Mouse (Mus musculus) left cerebral cortex, postnatal 25 days (tissue): ENCODE data around the gene Acaa1a. TPM values are rescaled to one million over a fixed set of nuclear protein-coding genes. Genes with fewer than 3 reads are reported as not detected.

Source experiments
- DNase-seq, 2 experiments: peaks; one replicate each; pipeline ENCODE4 v3.0.0; 2022; ENCODE audit warnings: low spot score in 2 of 2, mixed read lengths in 1 of 2
- intact Hi-C: fragments of 180-260 bp; cut with DNase I; formaldehyde crosslinking; loops from one replicate; pipeline ENCODE4 v1.15.1; 2025
- total RNA-seq, 2 experiments: library from RNA; stranded (reverse); gene quantifications; 2 replicates each; pipeline ENCODE4 v1.2.3; 2021

Gene Acaa1a
- total RNA-seq, 2 experiments from 2014 or later: 71.4 to 72.6 TPM

DNA sequence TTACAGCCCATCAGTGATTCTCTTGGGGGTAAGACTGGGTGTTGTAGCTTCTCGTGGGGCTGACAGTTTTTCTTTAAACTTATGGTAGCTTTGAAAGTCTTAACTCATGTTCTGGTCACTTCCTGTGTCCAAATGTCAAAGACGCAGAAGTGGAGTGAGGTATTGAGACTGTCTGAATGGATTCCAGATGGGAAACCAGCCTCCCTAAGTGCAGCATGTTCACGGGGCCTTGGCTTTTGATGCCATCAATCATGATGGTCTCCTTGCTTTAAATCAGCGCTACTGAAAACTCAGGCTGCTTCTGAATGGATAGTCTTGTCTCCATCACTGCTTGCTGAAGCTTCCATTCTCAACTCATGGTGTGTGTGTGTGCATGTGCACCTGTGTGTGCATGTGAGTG, 31.8 kb downstream of the Acaa1a start:
- intact Hi-C loops: no loop called here
- no peak for DNase-seq

GRCm38 (mm10) chr9:119375008-119375407, 35.5 kb downstream of the Acaa1a start:
- no peak for DNase-seq
- intact Hi-C loops: no loop called here

- intact Hi-C loops: no loop called here
- no peak for DNase-seq
These were observed 36.1 kb downstream of the Acaa1a start for GRCm38 (mm10) chr9:119375556-119375955.

- intact Hi-C loops: no loop called here
- no peak for DNase-seq
These were observed 38.8 kb downstream of the Acaa1a start for GRCm38 (mm10) chr9:119378231-119378630.

GRCm38 (mm10) chr9:119382603-119383002, 43.1 kb downstream of the Acaa1a start:
- peak; percentile 16 to 46 for DNase-seq
- intact Hi-C loops: no loop called here

DNA sequence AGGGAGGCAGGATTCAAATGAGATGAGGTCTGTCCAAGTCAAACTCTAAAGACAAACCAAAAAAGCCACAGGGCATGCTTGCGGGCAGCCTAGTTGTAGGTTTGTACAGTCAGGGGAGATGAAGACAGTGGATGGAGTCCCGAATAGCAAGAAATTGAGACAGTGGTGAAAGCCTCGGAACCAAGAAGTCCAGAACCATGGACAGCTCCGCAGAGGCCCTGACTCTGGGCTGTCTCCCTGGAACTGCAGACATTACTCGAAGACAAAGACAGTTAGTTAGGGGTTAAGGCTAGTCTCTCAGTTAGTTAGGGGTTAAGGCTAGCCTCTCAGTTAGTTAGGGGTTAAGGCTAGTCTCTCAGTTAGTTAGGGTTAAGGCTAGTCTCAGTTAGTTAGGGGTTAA, 49.5 kb downstream of the Acaa1a start:
- intact Hi-C loops: no loop called here
- DNase-seq: no peak

DNA sequence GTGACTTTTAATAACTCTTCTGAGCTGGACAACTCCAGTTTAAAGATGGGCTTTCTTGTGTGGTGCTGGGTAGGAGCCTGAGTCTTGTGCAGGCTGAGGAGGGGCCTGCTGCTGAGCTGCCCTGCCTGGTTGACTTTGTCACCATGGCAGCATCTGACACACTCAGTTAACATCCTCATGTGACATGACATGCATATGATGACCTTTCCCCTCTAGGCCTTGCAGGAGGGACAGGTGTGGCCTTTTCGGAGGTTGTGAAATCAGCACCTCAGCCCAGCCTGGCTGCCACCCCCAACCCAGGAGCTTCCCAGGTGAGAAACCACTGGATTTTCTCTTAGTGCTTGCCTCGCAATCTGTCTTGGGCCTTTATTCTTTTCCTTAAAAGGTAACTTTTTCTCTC, 50.7 kb downstream of the Acaa1a start:
- no peak for DNase-seq
- intact Hi-C loops: no loop called here

- DNase-seq: no peak
- intact Hi-C loops: no loop called here
These were observed 55.3 kb downstream of the Acaa1a start for GRCm38 (mm10) chr9:119394808-119395207.

Other genes with a start within 250 kb of the Acaa1a start
- 10 to 100 TPM in 1 of 2 experiments, 1 to 10 TPM in 1; 9.7 to 10.8 TPM for gene Plcd1, start 246.2 kb upstream of the Acaa1a start, total RNA-seq
- gene Dlec1, start 237.2 kb upstream of the Acaa1a start, total RNA-seq: 1 to 10 TPM; 2.5 to 4.4 TPM
- gene Acaa1b, start 182.6 kb upstream of the Acaa1a start, total RNA-seq: 1 to 10 TPM; 1.3 to 1.9 TPM
- not detected for gene Gm47289, start 180.5 kb upstream of the Acaa1a start, total RNA-seq
- not detected for gene Slc22a13, start 130.6 kb upstream of the Acaa1a start, total RNA-seq
- gene Oxsr1, start 17.2 kb upstream of the Acaa1a start, total RNA-seq: 10 to 100 TPM; 28.0 to 31.4 TPM
- 1 to 10 TPM; 5.4 to 7.3 TPM for gene Myd88, start 1.7 kb downstream of the Acaa1a start, total RNA-seq
- 1 to 10 TPM; 3.3 to 3.8 TPM for gene Xylb, start 17.7 kb downstream of the Acaa1a start, total RNA-seq
- gene Slc22a14, start 25.9 kb downstream of the Acaa1a start, total RNA-seq: not detected
- 10 to 100 TPM; 14.9 to 17.7 TPM for gene Acvr2b, start 62.4 kb downstream of the Acaa1a start, total RNA-seq
- 10 to 100 TPM; 24.7 to 25.6 TPM for gene Exog, start 105.3 kb downstream of the Acaa1a start, total RNA-seq
- gene Scn5a, start 239.3 kb downstream of the Acaa1a start, total RNA-seq: 1 to 10 TPM; 2.9 to 5.1 TPM